Mouse (Mus musculus): ENCODE results near the gene Lrrc4b.

Gene Lrrc4b

GRCm38 (mm10) chr7:44428968-44429521 lies at the start of gene Lrrc4b:
TSS of gene Lrrc4b (plus strand) at chr7:44429018.
- DNase-seq, result peak; percentile 58

- DNase-seq, result no peak
These were observed 46.3 kb upstream of the Lrrc4b start for GRCm38 (mm10) chr7:44382541-44382940.

GRCm38 (mm10) chr7:44383980-44384715 lies 44.7 kb upstream of the Lrrc4b start, which contains the start of gene Syt3:
TSS of gene Syt3 (plus strand) at chr7:44384102.
- DNase-seq, result peak; percentile 84

- no peak for DNase-seq
These were observed 44.1 kb upstream of the Lrrc4b start for GRCm38 (mm10) chr7:44384716-44385059.

- no peak for DNase-seq
These were observed 43.1 kb upstream of the Lrrc4b start, which contains the start of gene 1700008O03Rik for GRCm38 (mm10) chr7:44385720-44386119. TSS of gene 1700008O03Rik (minus strand) at chr7:44385820.

- peak; percentile 94 for DNase-seq
These were observed 37.0 kb upstream of the Lrrc4b start for GRCm38 (mm10) chr7:44391831-44392230.

GRCm38 (mm10) chr7:44392341-44392740 lies 36.5 kb upstream of the Lrrc4b start:
- no peak for DNase-seq

- DNase-seq, result no peak
These were observed 35.5 kb upstream of the Lrrc4b start for GRCm38 (mm10) chr7:44393284-44393683.

GRCm38 (mm10) chr7:44398570-44398969 lies 30.2 kb upstream of the Lrrc4b start:
- peak; percentile 64 for DNase-seq

GRCm38 (mm10) chr7:44401673-44402072 lies 27.1 kb upstream of the Lrrc4b start:
- DNase-seq, result no peak

GRCm38 (mm10) chr7:44405346-44406014 lies 23.3 kb upstream of the Lrrc4b start:
- peak; percentile 95 for DNase-seq

- DNase-seq, result no peak
These were observed 22.8 kb upstream of the Lrrc4b start for GRCm38 (mm10) chr7:44406015-44406355.

GRCm38 (mm10) chr7:44411144-44411543 lies 17.7 kb upstream of the Lrrc4b start:
- no peak for DNase-seq

GRCm38 (mm10) chr7:44413307-44413706 lies 15.5 kb upstream of the Lrrc4b start:
- DNase-seq, result no peak

GRCm38 (mm10) chr7:44427666-44428065 lies 1.2 kb upstream of the Lrrc4b start:
- DNase-seq, result peak; percentile 34

GRCm38 (mm10) chr7:44428171-44428950 lies 457 bp upstream of the Lrrc4b start:
- DNase-seq, result peak; percentile 53

- peak; percentile 47 for DNase-seq
These were observed 993 bp downstream of the Lrrc4b start for GRCm38 (mm10) chr7:44429534-44430488.

- peak; percentile 11 for DNase-seq
These were observed 3.7 kb downstream of the Lrrc4b start for GRCm38 (mm10) chr7:44432550-44432949.

- peak; percentile 27 for DNase-seq
These were observed 4.6 kb downstream of the Lrrc4b start for GRCm38 (mm10) chr7:44433371-44433770.

GRCm38 (mm10) chr7:44434089-44434488 lies 5.3 kb downstream of the Lrrc4b start:
- no peak for DNase-seq

GRCm38 (mm10) chr7:44435796-44436195 lies 7.0 kb downstream of the Lrrc4b start:
- DNase-seq, result peak; percentile 60

- DNase-seq, result peak; percentile 43
These were observed 7.4 kb downstream of the Lrrc4b start for GRCm38 (mm10) chr7:44436267-44436666.

Measured in cerebellum, adult 11 months (tissue).